Mouse (Mus musculus) liver, postnatal 0 days (tissue): ENCODE results near the gene Ggnbp2.

ENCODE experiments used
- CTCF ChIP-seq: sonication (generic); IDR thresholded peaks from 2 replicates; pipeline ENCODE4 v1.5.1; 2016; ENCODE audit warnings: antibody characterized with exemption, low read depth
- EP300 ChIP-seq: IDR thresholded peaks from 2 replicates; pipeline ENCODE4 v1.6.1; 2016; ENCODE audit warnings: antibody characterized with exemption, low read depth, mild to moderate bottlenecking

DNA sequence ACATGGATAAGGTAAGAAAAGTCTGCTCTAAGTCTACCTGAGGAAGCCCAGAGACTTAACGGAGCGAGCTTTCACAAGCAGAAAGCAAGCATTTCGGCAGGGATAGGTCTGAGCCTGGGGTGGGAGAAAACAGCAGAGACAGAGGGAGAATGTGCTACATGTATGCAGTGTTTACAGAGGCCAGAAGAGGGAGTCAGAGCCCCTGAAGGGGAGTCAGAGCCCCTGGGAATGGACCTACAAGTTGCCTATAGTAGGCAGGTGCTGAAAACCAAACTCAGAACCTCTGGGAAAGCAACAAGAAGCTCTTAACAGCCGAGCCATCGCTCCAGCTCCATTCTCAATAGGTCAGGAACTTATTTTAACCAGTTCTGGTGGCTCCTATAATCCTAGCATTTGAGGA lies 44.1 kb upstream of the Ggnbp2 start:
- peak; percentile 41; the same call in 1 of the 2 replicates for TF ChIP-seq CTCF
- TF ChIP-seq EP300, result no peak
